Mouse (Mus musculus) left cerebral cortex, postnatal 25 days (tissue): ENCODE results near the gene Acer1. TPM values are rescaled to one million over a fixed set of nuclear protein-coding genes. Genes with fewer than 3 reads are reported as not detected.

Source experiments
- DNase-seq, 2 experiments: peaks; one replicate each; pipeline ENCODE4 v3.0.0; 2022; ENCODE audit warnings: low spot score in 2 of 2, mixed read lengths in 1 of 2
- intact Hi-C: fragments of 180-260 bp; cut with DNase I; formaldehyde crosslinking; loops from one replicate; pipeline ENCODE4 v1.15.1; 2025
- total RNA-seq, 2 experiments: library from RNA; stranded (reverse); gene quantifications; 2 replicates each; pipeline ENCODE4 v1.2.3; 2021

Acer1 gene
- total RNA-seq, 2 experiments from 2014 or later, result not detected

- intact Hi-C loops, result no loop called here
These were observed 74.0 kb downstream of the Acer1 start for GRCm38 (mm10) chr17:56907887-56908286.

GRCm38 (mm10) chr17:56907096-56907495, 74.8 kb downstream of the Acer1 start:
- no peak for DNase-seq

More at GRCm38 (mm10) chr17:56907887-56908286, 74.0 kb downstream of the Acer1 start:
- DNase-seq, result no peak

GRCm38 (mm10) chr17:56906166-56906565, 75.8 kb downstream of the Acer1 start:
- no peak for DNase-seq
- intact Hi-C loops, result no loop called here

More at GRCm38 (mm10) chr17:56907096-56907495, 74.8 kb downstream of the Acer1 start:
- intact Hi-C loops, result no loop called here

Other genes with a start within 250 kb of the Acer1 start
- gene Nrtn, start 224.6 kb downstream of the Acer1 start, total RNA-seq, result 1 to 10 TPM; 3.8 to 4.1 TPM
- gene Dus3l, start 217.4 kb downstream of the Acer1 start, total RNA-seq, result 10 to 100 TPM; 64.1 to 64.6 TPM
- 1 to 10 TPM; 1.1 to 1.2 TPM for gene Prr22, start 211.9 kb downstream of the Acer1 start, total RNA-seq
- 1 to 10 TPM; 2.1 to 3.9 TPM for gene Rfx2, start 151.1 kb downstream of the Acer1 start, total RNA-seq
- not detected for gene Acsbg2, start 107.7 kb downstream of the Acer1 start, total RNA-seq
- not detected for gene 1700061G19Rik, start 106.6 kb downstream of the Acer1 start, total RNA-seq
- 10 to 100 TPM; 69.5 to 71.8 TPM for gene Mllt1, start 46.7 kb downstream of the Acer1 start, total RNA-seq
- gene Clpp, start 8.2 kb upstream of the Acer1 start, total RNA-seq, result 10 to 100 TPM; 56.1 to 67.9 TPM
- 10 to 100 TPM; 23.1 to 23.7 TPM for gene Alkbh7, start 15.2 kb upstream of the Acer1 start, total RNA-seq
- gene Pspn, start 17.9 kb upstream of the Acer1 start, total RNA-seq, result not detected
- 10 to 100 TPM; 53.7 to 58.9 TPM for gene Gtf2f1, start 29.2 kb upstream of the Acer1 start, total RNA-seq
- under 1 TPM in 1 of 2 experiments, not detected in 1; 0.50 TPM for gene Gm17949, start 29.3 kb upstream of the Acer1 start, total RNA-seq
- gene Khsrp, start 49.4 kb upstream of the Acer1 start, total RNA-seq, result 100 to 1,000 TPM; 103 to 110 TPM
- not detected for gene Slc25a41, start 59.5 kb upstream of the Acer1 start, total RNA-seq
- gene Crb3, start 77.0 kb upstream of the Acer1 start, total RNA-seq, result 1 to 10 TPM; 1.2 to 2.4 TPM
- 100 to 1,000 TPM; 338 to 348 TPM for gene Slc25a23, start 77.7 kb upstream of the Acer1 start, total RNA-seq
- gene Dennd1c, start 96.4 kb upstream of the Acer1 start, total RNA-seq, result 1 to 10 TPM in 1 of 2 experiments, under 1 TPM in 1; 0.78 to 2.2 TPM
- 100 to 1,000 TPM; 641 to 646 TPM for gene Tubb4a, start 105.7 kb upstream of the Acer1 start, total RNA-seq
- gene Tnfsf9, start 123.2 kb upstream of the Acer1 start, total RNA-seq, result 1 to 10 TPM in 1 of 2 experiments, not detected in 1; 1.2 TPM
- gene Cd70, start 167.7 kb upstream of the Acer1 start, total RNA-seq, result under 1 TPM in 1 of 2 experiments, not detected in 1; 0.44 TPM
- gene Tnfsf14, start 212.1 kb upstream of the Acer1 start, total RNA-seq, result not detected
- gene C3, start 246.0 kb upstream of the Acer1 start, total RNA-seq, result under 1 TPM; 0.41 to 0.48 TPM